Mouse (Mus musculus): ENCODE results near the gene Mroh2a.

DNA sequence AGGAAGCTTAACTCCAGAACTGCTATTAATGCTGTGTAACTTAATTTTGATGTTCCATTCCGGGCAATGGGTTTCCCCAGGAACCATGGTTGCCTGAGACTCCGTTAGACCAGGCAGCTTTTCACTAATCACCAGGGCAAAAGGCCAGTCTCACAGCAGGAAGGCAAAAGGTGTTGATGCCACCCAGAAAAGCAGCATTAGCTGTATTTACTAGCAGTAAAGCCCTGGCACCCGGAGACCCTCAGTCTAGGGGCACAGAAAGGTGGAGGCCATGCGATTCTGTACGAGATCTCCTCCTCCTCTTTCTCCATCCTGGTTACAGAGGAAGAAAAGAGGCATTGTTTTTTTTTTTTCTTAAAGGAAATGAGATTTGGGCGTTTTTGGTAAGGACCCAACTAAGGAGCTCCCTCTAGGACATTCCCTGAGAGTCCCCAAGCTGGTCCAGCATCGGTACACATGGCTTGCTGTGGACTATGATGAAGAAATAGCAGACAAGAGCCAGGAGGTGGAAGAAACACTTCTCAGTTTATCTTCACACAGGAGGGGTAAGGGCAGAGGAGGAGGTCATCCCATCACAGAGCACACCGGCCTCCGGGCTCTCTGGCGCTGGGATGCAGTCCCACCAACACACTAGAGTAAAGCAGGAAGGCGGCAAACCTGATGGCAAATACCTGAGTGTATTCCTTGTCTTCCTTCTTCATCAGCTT is 47.7 kb downstream of the Mroh2a start:
- no peak for TF ChIP-seq CTCF (IDR thresholded peaks at IDR 0.05; ENCODE audit: borderline replicate concordance, extremely low read depth, insufficient read depth, insufficient read length)
- TF ChIP-seq POLR2A (IDR thresholded peaks at IDR 0.05; ENCODE audit: borderline replicate concordance, extremely low read depth, insufficient read depth, insufficient read length, poor library complexity, severe bottlenecking): no peak

Data from brain, embryonic 14.5 days (tissue).